Mouse (Mus musculus) MEL (cell line): ENCODE results near the gene Ddx58. TPM values are rescaled to one million over a fixed set of nuclear protein-coding genes. Genes with fewer than 3 reads are reported as not detected.

ENCODE experiments used
- DNase-seq: peaks from one replicate; pipeline ENCODE4 v3.0.0; 2011; ENCODE audit warnings: low read depth, low spot score
- H3K27ac ChIP-seq: 2 replicates; pipeline ENCODE4 v1.5.1; 2012; ENCODE audit warnings: low read depth, mild to moderate bottlenecking, control low read depth, low read length, moderate library complexity; ENCODE audit not compliant: control insufficient read depth
- H3K27me3 ChIP-seq, 2 experiments: fragments of 150-350 bp in 1 of 2; sonication (generic) in 1 of 2; 2 replicates each; pipeline ENCODE4 v1.6.1; 2012; ENCODE audit warnings: low read length in 2 of 2, mild to moderate bottlenecking in 2 of 2, improper control_type of control experiment in 1 of 2, moderate library complexity in 1 of 2; ENCODE audit not compliant: insufficient read depth in 2 of 2, control insufficient read depth in 1 of 2
- H3K36me3 ChIP-seq, 2 experiments: 2 replicates each; pipeline ENCODE4 v1.6.1; 2012 to 2014; ENCODE audit warnings: low read length in 2 of 2, improper control_type of control experiment in 1 of 2, inconsistent platforms in 1 of 2, mild to moderate bottlenecking in 1 of 2; ENCODE audit not compliant: insufficient read depth in 2 of 2, control insufficient read depth in 1 of 2
- H3K4me1 ChIP-seq, 2 experiments: fragments of 150-350 bp in 1 of 2; sonication (generic) in 1 of 2; 2 replicates each; pipeline ENCODE4 v1.6.1; 2012; ENCODE audit warnings: low read length in 2 of 2, improper control_type of control experiment in 1 of 2, mild to moderate bottlenecking in 1 of 2; ENCODE audit not compliant: insufficient read depth in 2 of 2, control insufficient read depth in 1 of 2
- H3K4me3 ChIP-seq, 2 experiments: fragments of 150-350 bp in 1 of 2; sonication (generic) in 1 of 2; 2 replicates each; pipeline ENCODE4 v1.5.1; 2012; ENCODE audit warnings: low read depth in 2 of 2, low read length in 2 of 2, mild to moderate bottlenecking in 2 of 2, moderate library complexity in 2 of 2, control low read depth in 1 of 2, improper control_type of control experiment in 1 of 2; ENCODE audit not compliant: control insufficient read depth in 1 of 2, insufficient read depth in 1 of 2
- H3K79me2 ChIP-seq: 2 replicates; pipeline ENCODE4 v1.6.1; 2012; ENCODE audit warnings: mild to moderate bottlenecking, low read length, moderate library complexity; ENCODE audit not compliant: control insufficient read depth, poor library complexity, insufficient read depth
- H3K9ac ChIP-seq: 2 replicates; pipeline ENCODE4 v1.6.1; 2012; ENCODE audit warnings: low read depth, mild to moderate bottlenecking, control low read depth, low read length, moderate library complexity; ENCODE audit not compliant: control insufficient read depth, poor library complexity, severe bottlenecking
- H3K9me3 ChIP-seq: fragments of 150-350 bp; sonication (generic); replicated peaks from 2 replicates; pipeline ENCODE4 v1.6.1; 2012; ENCODE audit warnings: mild to moderate bottlenecking, low read length, improper control_type of control experiment, moderate library complexity; ENCODE audit not compliant: insufficient read depth
- BHLHE40 ChIP-seq: IDR thresholded peaks from 2 replicates; pipeline ENCODE4 v1.6.1; 2012; ENCODE audit warnings: low read depth, mild to moderate bottlenecking, inconsistent platforms, low read length, improper control_type of control experiment, borderline replicate concordance
- CHD1 ChIP-seq: IDR thresholded peaks from 2 replicates; pipeline ENCODE4 v1.6.1; 2012; ENCODE audit warnings: low read depth, mild to moderate bottlenecking, inconsistent platforms, low read length, improper control_type of control experiment
- CHD2 ChIP-seq: IDR thresholded peaks from 2 replicates; pipeline ENCODE4 v1.6.1; 2011; ENCODE audit warnings: low read length, improper control_type of control experiment
- CTCF ChIP-seq, 3 experiments: IDR thresholded peaks in 2 of 3; conservative IDR thresholded peaks in 1 of 3; 2 replicates each; pipeline ENCODE4 v1.5.1; 2011 to 2012; ENCODE audit warnings: low read length in 3 of 3, low read depth in 2 of 3, mild to moderate bottlenecking in 2 of 3, improper control_type of control experiment in 1 of 3, inconsistent platforms in 1 of 3, mixed read lengths in 1 of 3, moderate library complexity in 1 of 3; ENCODE audit not compliant: control insufficient read depth in 1 of 3, insufficient read depth in 1 of 3, poor library complexity in 1 of 3, severe bottlenecking in 1 of 3
- ETS1 ChIP-seq: IDR thresholded peaks from 2 replicates; pipeline ENCODE4 v1.6.1; 2012; ENCODE audit warnings: low read depth, mild to moderate bottlenecking, inconsistent platforms, low read length, improper control_type of control experiment, moderate library complexity
- GATA1 ChIP-seq: IDR thresholded peaks from 2 replicates; pipeline ENCODE4 v1.6.1; 2011; ENCODE audit warnings: low read depth, low read length, improper control_type of control experiment
- JUND ChIP-seq: IDR thresholded peaks from 2 replicates; pipeline ENCODE4 v1.6.1; 2011; ENCODE audit warnings: low read depth, mild to moderate bottlenecking, improper control_type of control experiment, low read length
- KAT2A ChIP-seq: conservative IDR thresholded peaks from 2 replicates; pipeline ENCODE4 v1.6.1; 2012; ENCODE audit warnings: low read depth, low read length, improper control_type of control experiment, inconsistent platforms
- MAFK ChIP-seq: IDR thresholded peaks from 2 replicates; pipeline ENCODE4 v1.6.1; 2011; ENCODE audit warnings: low read depth, mild to moderate bottlenecking, low read length, improper control_type of control experiment, borderline replicate concordance
- MAX ChIP-seq: IDR thresholded peaks from 2 replicates; pipeline ENCODE4 v1.6.1; 2011; ENCODE audit warnings: low read length, improper control_type of control experiment
- MYC ChIP-seq: IDR thresholded peaks from 2 replicates; pipeline ENCODE4 v1.6.1; 2011; ENCODE audit warnings: low read depth, mild to moderate bottlenecking, low read length, improper control_type of control experiment, moderate library complexity
- NELFE ChIP-seq: IDR thresholded peaks from 2 replicates; pipeline ENCODE4 v1.6.1; 2011; ENCODE audit warnings: low read depth, low read length, improper control_type of control experiment
- POLR2A ChIP-seq, 2 experiments: IDR thresholded peaks; 2 replicates each; pipeline ENCODE4 v1.6.1; 2011 to 2012; ENCODE audit warnings: low read length in 2 of 2, mild to moderate bottlenecking in 2 of 2, control low read depth in 1 of 2, improper control_type of control experiment in 1 of 2, low read depth in 1 of 2, moderate library complexity in 1 of 2; ENCODE audit not compliant: control insufficient read depth in 1 of 2, insufficient read depth in 1 of 2, poor library complexity in 1 of 2
- POLR2AphosphoS2 ChIP-seq: IDR thresholded peaks from 2 replicates; pipeline ENCODE4 v1.6.1; 2011; ENCODE audit warnings: low read length, improper control_type of control experiment
- POLR2AphosphoS5 ChIP-seq: IDR thresholded peaks from 2 replicates; pipeline ENCODE4 v1.6.1; 2012; ENCODE audit warnings: low read depth, borderline replicate concordance, mild to moderate bottlenecking, inconsistent platforms, low read length, moderate library complexity, mixed read lengths
- RAD21 ChIP-seq: IDR thresholded peaks from 2 replicates; pipeline ENCODE4 v1.6.1; 2011; ENCODE audit warnings: mild to moderate bottlenecking, low read depth, low read length, improper control_type of control experiment
- RCOR1 ChIP-seq: IDR thresholded peaks from 2 replicates; pipeline ENCODE4 v1.6.1; 2012; ENCODE audit warnings: low read depth, mild to moderate bottlenecking, inconsistent platforms, low read length, improper control_type of control experiment
- SIN3A ChIP-seq: IDR thresholded peaks from 2 replicates; pipeline ENCODE4 v1.6.1; 2012; ENCODE audit warnings: low read length, improper control_type of control experiment, inconsistent platforms
- SMC3 ChIP-seq: IDR thresholded peaks from 2 replicates; pipeline ENCODE4 v1.6.1; 2011; ENCODE audit warnings: low read depth, low read length, improper control_type of control experiment
- TCF12 ChIP-seq: IDR thresholded peaks from 2 replicates; pipeline ENCODE4 v1.6.1; 2014; ENCODE audit warnings: low read depth, mild to moderate bottlenecking, inconsistent platforms, low read length, improper control_type of control experiment, moderate library complexity
- UBTF ChIP-seq: IDR thresholded peaks from 2 replicates; pipeline ENCODE4 v1.6.1; 2012; ENCODE audit warnings: low read depth, mild to moderate bottlenecking, inconsistent platforms, low read length, improper control_type of control experiment, moderate library complexity, borderline replicate concordance; ENCODE audit not compliant: insufficient read depth
- ZC3H11A ChIP-seq: IDR thresholded peaks from 2 replicates; pipeline ENCODE4 v1.6.1; 2012; ENCODE audit warnings: low read depth, mild to moderate bottlenecking, inconsistent platforms, low read length, improper control_type of control experiment
- ZMIZ1 ChIP-seq: IDR thresholded peaks from 2 replicates; pipeline ENCODE4 v1.6.1; 2012; ENCODE audit warnings: low read depth, mild to moderate bottlenecking, inconsistent platforms, low read length, improper control_type of control experiment, moderate library complexity
- polyA plus RNA-seq, 2 experiments: library from polyadenylated mRNA; stranded (reverse) in 1 of 2; unstranded in 1 of 2; fragments of >175 nt in 1 of 2; fragments of >200 nt in 1 of 2; gene quantifications; 2 replicates each; pipeline versions ENCODE4 v1.2.1 to v1.2.4; 2012; ENCODE audit warnings: low replicate concordance in 2 of 2, low read depth in 1 of 2; ENCODE audit not compliant: insufficient read length in 2 of 2, insufficient read depth in 1 of 2, missing spikeins in 1 of 2
- total RNA-seq: library from RNA; depleted of rRNA; stranded (reverse); fragments of 300-350 nt; gene quantifications from 2 replicates; pipeline ENCODE4 v1.2.3, GENCODE M21; 2012

Ddx58 gene
- total and polyA plus RNA-seq, 3 experiments = 0.58 to 1.0 TPM; not detected in 1

GRCm38 (mm10) chr4:40217910-40218309 is 21.7 kb downstream of the Ddx58 start:
- H3K79me2 ChIP-seq = no peaks in the 10 kb centered on the region
- H3K4me3 ChIP-seq = no peak overlapping the region
- H3K9ac ChIP-seq = no peak overlapping the region
- no peak overlapping the region for H3K27ac ChIP-seq
- peak; percentile 5; the same call in 1 of the 2 replicates for TF ChIP-seq SMC3
- peak in 2 of 3 experiments; percentile 33 to 40; a peak in 3 of 6 replicates for TF ChIP-seq CTCF (IDR thresholded peaks at IDR 0.05 in 2 of 3, conservative IDR thresholded peaks at IDR 0.05 in 1 of 3; ENCODE audit: control insufficient read depth in 1 of 3, insufficient read depth in 1 of 3, low read depth in 2 of 3, low read length in 3 of 3, poor library complexity in 1 of 3, severe bottlenecking in 1 of 3)
- TF ChIP-seq POLR2A (IDR thresholded peaks at IDR 0.05; ENCODE audit: control insufficient read depth in 1 of 2, insufficient read depth in 1 of 2, low read depth in 1 of 2, low read length in 2 of 2, poor library complexity in 1 of 2) = no peak
- TF ChIP-seq SIN3A = no peak
- TF ChIP-seq KAT2A = no peak
- 0 out of 2 replicates have a peak, but pooled peaks have one; percentile 14 for TF ChIP-seq ZC3H11A
- TF ChIP-seq RAD21 = peak; percentile 20
- no peak for TF ChIP-seq RCOR1
- no peak for TF ChIP-seq GATA1
- no peak for TF ChIP-seq NELFE
- H3K36me3 ChIP-seq = no peaks in the 10 kb centered on the region
- DNase-seq = peak; percentile 43
- H3K9me3 ChIP-seq = no peaks in the 10 kb centered on the region
- H3K27me3 ChIP-seq = no peaks in the 10 kb centered on the region
- peaks cover 0 to 4% of the 10 kb centered on the region in 2 experiments; a peak in 1 of 4 replicates for H3K4me1 ChIP-seq

- Histone ChIP-seq H3K27me3 (no peaks in the 10 kb centered on the region), H3K79me2 (no peaks in the 10 kb centered on the region), H3K4me3 (no peak overlapping the region), H3K9me3 (no peaks in the 10 kb centered on the region), H3K4me1 (no peaks in the 10 kb centered on the region), H3K9ac (no peak overlapping the region), H3K36me3 (no peaks in the 10 kb centered on the region), H3K27ac (no peak overlapping the region)
- TF ChIP-seq SMC3 = no peak
- TF ChIP-seq ZC3H11A = no peak
- no peak for TF ChIP-seq CTCF (IDR thresholded peaks at IDR 0.05 in 2 of 3, conservative IDR thresholded peaks at IDR 0.05 in 1 of 3; ENCODE audit: control insufficient read depth in 1 of 3, insufficient read depth in 1 of 3, low read depth in 2 of 3, low read length in 3 of 3, poor library complexity in 1 of 3, severe bottlenecking in 1 of 3)
- TF ChIP-seq ZMIZ1 = no peak
- no peak for TF ChIP-seq POLR2AphosphoS5
- no peak for DNase-seq
Measured at GRCm38 (mm10) chr4:40212177-40212576, 27.5 kb downstream of the Ddx58 start.

GRCm38 (mm10) chr4:40207701-40208100 is 31.9 kb downstream of the Ddx58 start:
- Histone ChIP-seq H3K9me3 (no peaks in the 10 kb centered on the region), H3K4me1 (no peaks in the 10 kb centered on the region), H3K27me3 (no peaks in the 10 kb centered on the region), H3K79me2 (no peaks in the 10 kb centered on the region), H3K36me3 (no peaks in the 10 kb centered on the region), H3K4me3 (no peak overlapping the region), H3K27ac (no peak overlapping the region), H3K9ac (no peak overlapping the region)
- no peak for TF ChIP-seq JUND
- no peak for TF ChIP-seq BHLHE40
- no peak for TF ChIP-seq MYC
- no peak for TF ChIP-seq ETS1
- no peak for TF ChIP-seq UBTF
- TF ChIP-seq POLR2AphosphoS2 = no peak
- no peak for TF ChIP-seq POLR2AphosphoS5
- TF ChIP-seq NELFE = no peak
- no peak for TF ChIP-seq MAFK
- no peak for TF ChIP-seq ZMIZ1
- TF ChIP-seq SIN3A = no peak
- TF ChIP-seq MAX = no peak
- TF ChIP-seq CTCF (IDR thresholded peaks at IDR 0.05 in 2 of 3, conservative IDR thresholded peaks at IDR 0.05 in 1 of 3; ENCODE audit: control insufficient read depth in 1 of 3, insufficient read depth in 1 of 3, low read depth in 2 of 3, low read length in 3 of 3, poor library complexity in 1 of 3, severe bottlenecking in 1 of 3) = no peak
- no peak for TF ChIP-seq CHD1
- no peak for TF ChIP-seq SMC3
- TF ChIP-seq TCF12 = no peak
- TF ChIP-seq KAT2A = no peak
- no peak for TF ChIP-seq CHD2
- DNase-seq = no peak
